Mouse (Mus musculus) kidney, postnatal 25 days (tissue): ENCODE measurements at regions not wholly inside any gene's neighbourhood (a gene's known extent, or its start where the extent isn't known, plus 50 kb on each side); places are given as distances from the start of the nearest gene placed in this dataset.

Experiments used
- DNase-seq, 2 experiments: peaks; one replicate each; pipeline ENCODE4 v3.0.0; 2021; ENCODE audit warnings: mixed read lengths in 2 of 2

GRCm38 (mm10) chr9:12692329-12692728, 553.3 kb downstream of the Jrkl start:
- peak in 1 of 2 experiments; percentile 18 for DNase-seq

- no peak for DNase-seq
These were observed 554.7 kb downstream of the Jrkl start for GRCm38 (mm10) chr9:12690948-12691279.

DNA sequence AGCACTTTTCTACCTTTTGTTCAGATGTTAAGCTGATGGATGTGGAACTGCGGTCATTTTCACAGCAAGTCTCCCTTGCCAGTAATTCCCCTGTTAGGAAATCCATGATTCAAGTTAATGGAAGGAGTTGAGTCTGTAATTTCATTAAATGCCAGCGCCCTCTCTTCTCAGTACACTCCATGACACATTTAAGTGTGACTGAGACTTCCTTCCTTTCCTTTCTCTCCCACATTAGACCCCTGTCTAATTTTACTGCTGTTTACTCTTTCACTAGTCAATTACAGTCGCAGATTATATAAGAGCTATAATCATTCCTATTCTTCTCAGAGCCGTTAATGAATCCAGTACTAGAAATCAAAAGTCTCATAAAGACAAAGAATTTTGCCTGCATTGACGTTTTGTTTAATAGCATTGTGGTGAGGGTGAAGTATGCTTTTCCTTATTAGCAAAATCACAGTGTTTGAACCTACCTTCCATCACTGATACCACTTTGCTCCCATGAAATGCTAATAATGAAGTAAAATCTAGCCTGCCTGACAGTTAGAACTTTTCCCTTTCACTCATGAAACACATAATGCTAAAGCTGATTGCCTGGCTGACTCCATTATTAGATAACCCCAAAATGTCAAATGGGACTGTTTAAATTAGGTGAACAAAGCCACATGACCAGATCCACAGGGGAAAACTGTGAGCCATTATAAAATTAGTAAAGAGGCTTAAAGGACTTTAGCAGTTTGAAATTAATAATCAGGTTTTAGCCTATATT, 555.3 kb downstream of the Jrkl start:
- DNase-seq = no peak
